Comparison of ENCODE assay signal across 10 mouse cellular contexts in the genomic region with DNA sequence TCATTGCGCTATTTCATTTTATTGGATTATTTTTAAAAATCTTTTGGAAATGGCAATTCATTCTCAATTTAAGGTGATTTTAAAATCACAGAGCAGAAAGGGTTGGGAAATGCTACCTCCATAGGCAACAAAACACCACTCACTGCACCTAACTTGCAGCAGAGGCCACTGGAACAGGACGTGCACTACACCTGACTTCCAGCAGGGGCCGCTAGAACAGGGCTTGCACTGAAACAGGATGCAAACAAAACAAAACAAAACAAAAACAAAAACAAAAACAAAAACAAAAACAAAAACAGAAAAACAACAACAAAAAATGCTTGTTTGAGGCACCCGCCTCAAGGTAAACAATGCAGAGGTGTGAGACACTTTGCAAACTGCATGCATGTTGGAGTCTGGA.
DNase-seq lines count a peak whose midpoint lies in the region; ATAC-seq and TF ChIP-seq lines count a peak whose summit lies in the region.
"Had no signal": no experiment of that assay in that cellular context is flagged by ENCODE, and none has a peak within 500 bp of the region (broad histone marks: within the 10 kb centered on the region; RNA-seq: fewer than 3 reads in every experiment).

No protein-coding gene starts in this region.

- TF ChIP-seq EP300 in liver, embryonic 14.5 days (IDR thresholded peaks at IDR 0.05; ENCODE audit: low read depth) = no peak

- DNase-seq in cerebellum, postnatal 36 days = peak; percentile 6 to 11
- no peak for DNase-seq in cerebellum, adult 11-12 months
- no peak for DNase-seq in liver, adult 2 months (ENCODE audit: extremely low read depth, low read depth, low spot score)
- DNase-seq in adrenal gland, postnatal 25 days = peak; percentile 19
- DNase-seq in liver, embryonic 14.5 days (ENCODE audit: low read depth in 3 of 3, low spot score in 3 of 3) = no peak
- no peak for DNase-seq in layer of hippocampus, adult 8-10 months (ENCODE audit: low spot score in 2 of 2)

- no peaks in the 10 kb centered on the region for H3K9me3 ChIP-seq in liver, embryonic 12.5 days (replicated peaks)
- H3K9me3 ChIP-seq in liver, embryonic 14.5 days (ENCODE audit: control insufficient read depth, low read length) = no peaks in the 10 kb centered on the region
- H3K9me3 ChIP-seq: embryonic facial prominence, embryonic 15.5 days; limb, embryonic 13.5 days had no signal

- WGBS in liver, adult 2 months = 71% methylated on average over 4 of the region's 4 CpGs
- WGBS in liver, embryonic 12.5 days (ENCODE audit: insufficient replicate concordance) = 51% methylated on average over 4 of the region's 4 CpGs
- WGBS in liver, embryonic 14.5 days (ENCODE audit: insufficient replicate concordance) = 56% methylated on average over 4 of the region's 4 CpGs

- H3K27ac ChIP-seq in liver, adult 2 months (replicated peaks; ENCODE audit: insufficient read depth, low read depth, low read length) = no peak overlapping the region
- H3K27ac ChIP-seq in liver, embryonic 12.5 days = no peak overlapping the region
- no peak overlapping the region for H3K27ac ChIP-seq in liver, embryonic 14.5 days
- H3K27ac ChIP-seq: embryonic facial prominence, embryonic 15.5 days; limb, embryonic 13.5 days had no signal

- H3K4me2 ChIP-seq in liver, embryonic 12.5 days = no peak overlapping the region
- no peak overlapping the region for H3K4me2 ChIP-seq in liver, embryonic 14.5 days (ENCODE audit: low read depth)
- H3K4me2 ChIP-seq: embryonic facial prominence, embryonic 15.5 days; limb, embryonic 13.5 days had no signal

- H3K27me3 ChIP-seq in liver, adult 2 months (ENCODE audit: control insufficient read depth, insufficient read depth, low read length) = no peaks in the 10 kb centered on the region
- no peaks in the 10 kb centered on the region for H3K27me3 ChIP-seq in liver, embryonic 12.5 days (replicated peaks)
- no peaks in the 10 kb centered on the region for H3K27me3 ChIP-seq in liver, embryonic 14.5 days (ENCODE audit: control insufficient read depth, insufficient read depth, low read length)
- H3K27me3 ChIP-seq: embryonic facial prominence, embryonic 15.5 days; limb, embryonic 13.5 days had no signal

- no peak overlapping the region for H3K9ac ChIP-seq in liver, adult 2 months (ENCODE audit: low read depth, low read length)
- H3K9ac ChIP-seq in liver, embryonic 12.5 days = no peak overlapping the region
- no peak overlapping the region for H3K9ac ChIP-seq in liver, embryonic 14.5 days (replicated peaks)
- H3K9ac ChIP-seq: embryonic facial prominence, embryonic 15.5 days; limb, embryonic 13.5 days had no signal

- no peaks in the 10 kb centered on the region for H3K36me3 ChIP-seq in liver, adult 2 months (ENCODE audit: control insufficient read depth, insufficient read depth, low read length)
- no peaks in the 10 kb centered on the region for H3K36me3 ChIP-seq in liver, embryonic 12.5 days
- no peaks in the 10 kb centered on the region for H3K36me3 ChIP-seq in liver, embryonic 14.5 days (replicated peaks; ENCODE audit: control insufficient read depth, insufficient read depth, low read depth)
- H3K36me3 ChIP-seq: embryonic facial prominence, embryonic 15.5 days; limb, embryonic 13.5 days had no signal

- no peak for ATAC-seq in liver, embryonic 12.5 days
- no peak for ATAC-seq in liver, embryonic 14.5 days (ENCODE audit: insufficient read depth)
- ATAC-seq in CD4-positive, CD25-positive, alpha-beta regulatory T cell, adult 4 months = no peak

- TF ChIP-seq CTCF in liver, adult 2 months (IDR thresholded peaks at IDR 0.05; ENCODE audit: low read depth, low read length) = peak; percentile 59
- TF ChIP-seq CTCF in liver, embryonic 14.5 days (IDR thresholded peaks at IDR 0.05; ENCODE audit: low read depth) = peak; percentile 70

- no peak overlapping the region for H3K4me3 ChIP-seq in liver, adult 2 months (ENCODE audit: insufficient read depth, low read depth, low read length)
- no peak overlapping the region for H3K4me3 ChIP-seq in liver, embryonic 12.5 days
- no peak overlapping the region for H3K4me3 ChIP-seq in liver, embryonic 14.5 days (ENCODE audit: insufficient read depth in 1 of 2, low read depth in 2 of 2, low read length in 2 of 2)
- H3K4me3 ChIP-seq: embryonic facial prominence, embryonic 15.5 days; limb, embryonic 13.5 days had no signal

- no peak for TF ChIP-seq POLR2A in liver, adult 2 months (IDR thresholded peaks at IDR 0.05; ENCODE audit: extremely low read depth, insufficient read depth, low read length)

- H3K4me1 ChIP-seq in liver, adult 2 months (ENCODE audit: control insufficient read depth, insufficient read depth, low read length) = no peaks in the 10 kb centered on the region
- no peaks in the 10 kb centered on the region for H3K4me1 ChIP-seq in liver, embryonic 12.5 days
- H3K4me1 ChIP-seq in liver, embryonic 14.5 days (replicated peaks; ENCODE audit: control insufficient read depth in 2 of 2, insufficient read depth in 2 of 2, low read length in 1 of 2) = no peaks in the 10 kb centered on the region
- H3K4me1 ChIP-seq: embryonic facial prominence, embryonic 15.5 days; limb, embryonic 13.5 days had no signal

- H3K79me2 ChIP-seq in liver, adult 2 months (ENCODE audit: control insufficient read depth, insufficient read depth, low read length) = no peaks in the 10 kb centered on the region

Comparison
In these comparisons a context has a peak if more than half of its experiments do, and no peak if none do; other contexts are left out.
1. DNase-seq: peak in cerebellum, postnatal 36 days (2 of 2) and adrenal gland, postnatal 25 days (single experiment); none in cerebellum, adult 11-12 months (single experiment), liver, adult 2 months (single experiment), liver, embryonic 14.5 days (0 of 3) and layer of hippocampus, adult 8-10 months (0 of 2).